Mouse (Mus musculus): Measurements from ENCODE around the gene Spic. TPM values are rescaled to one million over a fixed set of nuclear protein-coding genes. Genes with fewer than 3 reads are reported as not detected.

Spic gene
- polyA plus RNA-seq, 1 experiment: 0.34 TPM

- Histone ChIP-seq H3K27me3 (replicated peaks; ENCODE audit: control insufficient read depth, insufficient read depth, low read length) (no peaks in the 10 kb centered on the region), H3K4me3 (ENCODE audit: insufficient read depth, low read depth, low read length) (no peak overlapping the region), H3K36me3 (ENCODE audit: control insufficient read depth, insufficient read depth, low read length) (no peaks in the 10 kb centered on the region), H3K4me1 (ENCODE audit: control insufficient read depth, insufficient read depth, low read length) (no peaks in the 10 kb centered on the region), H3K27ac (ENCODE audit: insufficient read depth, low read depth, low read length) (no peak overlapping the region)
- DNase-seq: no peak
- no peak for TF ChIP-seq POLR2A (IDR thresholded peaks at IDR 0.05; ENCODE audit: low read depth, low read length)
- TF ChIP-seq CTCF (conservative IDR thresholded peaks at IDR 0.05; ENCODE audit: insufficient read depth, insufficient read length, low read depth, low read length): no peak
- 88% methylated on average over 4 of the region's 4 CpGs for WGBS
These were observed 25.9 kb downstream of the Spic start for GRCm38 (mm10) chr10:88658918-88659317.

GRCm38 (mm10) chr10:88645448-88645847 lies 39.4 kb downstream of the Spic start:
- Histone ChIP-seq H3K36me3 (ENCODE audit: control insufficient read depth, insufficient read depth, low read length) (no peaks in the 10 kb centered on the region), H3K4me3 (ENCODE audit: insufficient read depth, low read depth, low read length) (no peak overlapping the region), H3K27me3 (replicated peaks; ENCODE audit: control insufficient read depth, insufficient read depth, low read length) (no peaks in the 10 kb centered on the region), H3K27ac (ENCODE audit: insufficient read depth, low read depth, low read length) (no peak overlapping the region), H3K4me1 (ENCODE audit: control insufficient read depth, insufficient read depth, low read length) (no peaks in the 10 kb centered on the region)
- TF ChIP-seq CTCF (conservative IDR thresholded peaks at IDR 0.05; ENCODE audit: insufficient read depth, insufficient read length, low read depth, low read length): no peak
- TF ChIP-seq POLR2A (IDR thresholded peaks at IDR 0.05; ENCODE audit: low read depth, low read length): no peak
- DNase-seq: peak; percentile 16
- 23% methylated on average over 5 of the region's 5 CpGs for WGBS

- Histone ChIP-seq H3K4me3 (ENCODE audit: insufficient read depth, low read depth, low read length) (no peak overlapping the region), H3K27me3 (replicated peaks; ENCODE audit: control insufficient read depth, insufficient read depth, low read length) (no peaks in the 10 kb centered on the region), H3K27ac (ENCODE audit: insufficient read depth, low read depth, low read length) (no peak overlapping the region), H3K36me3 (ENCODE audit: control insufficient read depth, insufficient read depth, low read length) (no peaks in the 10 kb centered on the region), H3K4me1 (ENCODE audit: control insufficient read depth, insufficient read depth, low read length) (no peaks in the 10 kb centered on the region)
- WGBS: 58% methylated on average over 10 of the region's 10 CpGs
- TF ChIP-seq POLR2A (IDR thresholded peaks at IDR 0.05; ENCODE audit: low read depth, low read length): no peak
- no peak for TF ChIP-seq CTCF (conservative IDR thresholded peaks at IDR 0.05; ENCODE audit: insufficient read depth, insufficient read length, low read depth, low read length)
- no peak for DNase-seq
These were observed 53.4 kb downstream of the Spic start for GRCm38 (mm10) chr10:88631330-88631953.

GRCm38 (mm10) chr10:88630663-88631329 lies 54.0 kb downstream of the Spic start:
- WGBS: 86% methylated on average over 2 of the region's 2 CpGs
- no peak overlapping the region for H3K4me3 ChIP-seq (ENCODE audit: insufficient read depth, low read depth, low read length)
- no peak overlapping the region for H3K27ac ChIP-seq (ENCODE audit: insufficient read depth, low read depth, low read length)
- no peak for DNase-seq
- no peaks in the 10 kb centered on the region for H3K4me1 ChIP-seq (ENCODE audit: control insufficient read depth, insufficient read depth, low read length)
- TF ChIP-seq POLR2A (IDR thresholded peaks at IDR 0.05; ENCODE audit: low read depth, low read length): no peak
- no peak for TF ChIP-seq CTCF (conservative IDR thresholded peaks at IDR 0.05; ENCODE audit: insufficient read depth, insufficient read length, low read depth, low read length)
- no peaks in the 10 kb centered on the region for H3K27me3 ChIP-seq (replicated peaks; ENCODE audit: control insufficient read depth, insufficient read depth, low read length)
- H3K36me3 ChIP-seq (ENCODE audit: control insufficient read depth, insufficient read depth, low read length): no peaks in the 10 kb centered on the region

GRCm38 (mm10) chr10:88627052-88627451 lies 57.8 kb downstream of the Spic start:
- H3K36me3 ChIP-seq (ENCODE audit: control insufficient read depth, insufficient read depth, low read length): no peaks in the 10 kb centered on the region
- no peak for DNase-seq
- H3K4me1 ChIP-seq (ENCODE audit: control insufficient read depth, insufficient read depth, low read length): no peaks in the 10 kb centered on the region
- TF ChIP-seq POLR2A (IDR thresholded peaks at IDR 0.05; ENCODE audit: low read depth, low read length) (no peak), CTCF (conservative IDR thresholded peaks at IDR 0.05; ENCODE audit: insufficient read depth, insufficient read length, low read depth, low read length) (no peak)
- no peak overlapping the region for H3K27ac ChIP-seq (ENCODE audit: insufficient read depth, low read depth, low read length)
- WGBS: 73% methylated on average over 4 of the region's 4 CpGs
- no peak overlapping the region for H3K4me3 ChIP-seq (ENCODE audit: insufficient read depth, low read depth, low read length)
- H3K27me3 ChIP-seq (replicated peaks; ENCODE audit: control insufficient read depth, insufficient read depth, low read length): no peaks in the 10 kb centered on the region

GRCm38 (mm10) chr10:88626176-88626575 lies 58.6 kb downstream of the Spic start:
- Histone ChIP-seq H3K4me3 (ENCODE audit: insufficient read depth, low read depth, low read length) (no peak overlapping the region), H3K4me1 (ENCODE audit: control insufficient read depth, insufficient read depth, low read length) (no peaks in the 10 kb centered on the region), H3K27me3 (replicated peaks; ENCODE audit: control insufficient read depth, insufficient read depth, low read length) (no peaks in the 10 kb centered on the region), H3K27ac (ENCODE audit: insufficient read depth, low read depth, low read length) (no peak overlapping the region), H3K36me3 (ENCODE audit: control insufficient read depth, insufficient read depth, low read length) (no peaks in the 10 kb centered on the region)
- DNase-seq: no peak
- WGBS: 80% methylated on average over 3 of the region's 3 CpGs
- TF ChIP-seq POLR2A (IDR thresholded peaks at IDR 0.05; ENCODE audit: low read depth, low read length) (no peak), CTCF (conservative IDR thresholded peaks at IDR 0.05; ENCODE audit: insufficient read depth, insufficient read length, low read depth, low read length) (no peak)

Other genes with a start within 250 kb of the Spic start
- gene Sycp3, start 225.4 kb downstream of the Spic start, polyA plus RNA-seq (2012; rRNA removed): not detected in 2 replicates
- 524 and 550 TPM in 2 replicates for gene Chpt1, start 180.9 kb downstream of the Spic start, polyA plus RNA-seq (2012; rRNA removed)
- 7.8 TPM in 1 of 2 replicates, not detected in the other for gene Mybpc1, start 79.9 kb downstream of the Spic start, polyA plus RNA-seq (2012; rRNA removed)
- gene Arl1, start 45.8 kb upstream of the Spic start, polyA plus RNA-seq (2012; rRNA removed): 23.2 and 33.6 TPM in 2 replicates
- 10.9 and 14.2 TPM in 2 replicates for gene Utp20, start 141.8 kb upstream of the Spic start, polyA plus RNA-seq (2012; rRNA removed)
- gene Slc5a8, start 201.0 kb upstream of the Spic start, polyA plus RNA-seq (2012; rRNA removed): 25.3 and 25.5 TPM in 2 replicates

Data from kidney, adult 2 months (tissue).